Mouse (Mus musculus): Measurements from ENCODE around the gene Rad51b. TPM values are rescaled to one million over a fixed set of nuclear protein-coding genes. Genes with fewer than 3 reads are reported as not detected.

The Rad51b gene
- polyA plus RNA-seq, 1 experiment from 2014 or later = 4.7 TPM

DNA sequence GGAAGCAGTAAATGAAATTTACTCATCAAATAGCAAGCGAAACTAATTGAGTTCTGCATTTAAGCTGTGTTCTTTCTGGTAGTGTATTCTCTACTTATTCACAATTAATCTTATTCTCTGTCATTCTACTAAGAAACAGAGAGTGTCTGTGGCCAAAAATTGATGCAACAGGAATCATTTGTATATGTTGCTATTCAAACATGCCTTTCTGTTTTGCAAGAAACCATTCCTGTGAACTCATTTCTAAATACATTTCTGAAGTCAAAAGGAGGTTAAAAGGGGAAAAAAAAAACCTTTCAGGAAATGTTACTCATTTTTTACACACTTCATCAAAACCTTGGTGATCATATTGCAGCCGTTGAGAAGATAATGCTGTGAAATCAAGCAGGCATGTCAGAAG is 96.6 kb downstream of the Rad51b start:
- H3K27me3 ChIP-seq (ENCODE audit: control insufficient read depth, insufficient read depth, low read length) = no peaks in the 10 kb centered on the region

DNA sequence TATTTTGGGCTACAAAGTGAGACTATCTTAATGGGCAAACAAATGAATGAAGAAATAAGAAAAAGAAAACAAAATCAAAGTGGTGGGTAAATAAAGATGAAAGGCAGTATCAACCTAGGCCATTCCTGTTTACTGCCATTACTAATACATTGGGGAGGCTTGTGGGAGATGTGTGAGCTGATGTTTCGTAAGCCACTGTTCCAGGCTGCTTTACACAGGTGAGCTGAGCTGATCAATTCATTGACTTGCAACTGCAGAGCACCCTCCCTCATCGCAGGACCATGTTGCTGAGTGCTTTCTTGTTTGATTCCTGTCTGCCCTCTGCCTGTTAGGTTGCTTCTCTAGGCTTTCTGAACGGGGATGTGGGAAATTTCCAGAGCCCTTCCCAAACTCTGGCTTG is 106.9 kb downstream of the Rad51b start:
- Histone ChIP-seq H3K9ac (ENCODE audit: low read length) (no peak overlapping the region), H3K4me1 (ENCODE audit: control insufficient read depth, insufficient read depth, low read length) (no peaks in the 10 kb centered on the region)
- 80% methylated on average over 3 of the region's 3 CpGs for WGBS

More for the DNA sequence above, 96.6 kb downstream of the Rad51b start:
- ATAC-seq (ENCODE audit: insufficient read depth, low FRiP score, low TSS enrichment) (no peak), DNase-seq (ENCODE audit: low spot score) (no peak)
- H3K36me3 ChIP-seq (ENCODE audit: control insufficient read depth, insufficient read depth, low read length) = no peaks in the 10 kb centered on the region
- H3K4me1 ChIP-seq (ENCODE audit: control insufficient read depth, insufficient read depth, low read length) = no peaks in the 10 kb centered on the region
- no peak overlapping the region for H3K4me2 ChIP-seq (ENCODE audit: low read depth)
- no peak overlapping the region for H3K27ac ChIP-seq (ENCODE audit: low read depth, low read length)
- no peaks in the 10 kb centered on the region for H3K9me3 ChIP-seq (ENCODE audit: control insufficient read depth, low read length)
- no peak overlapping the region for H3K4me3 ChIP-seq (ENCODE audit: low read depth, low read length)
- H3K9ac ChIP-seq (ENCODE audit: low read length) = no peak overlapping the region
- WGBS = 94% methylated on average over 2 of the region's 2 CpGs

DNA sequence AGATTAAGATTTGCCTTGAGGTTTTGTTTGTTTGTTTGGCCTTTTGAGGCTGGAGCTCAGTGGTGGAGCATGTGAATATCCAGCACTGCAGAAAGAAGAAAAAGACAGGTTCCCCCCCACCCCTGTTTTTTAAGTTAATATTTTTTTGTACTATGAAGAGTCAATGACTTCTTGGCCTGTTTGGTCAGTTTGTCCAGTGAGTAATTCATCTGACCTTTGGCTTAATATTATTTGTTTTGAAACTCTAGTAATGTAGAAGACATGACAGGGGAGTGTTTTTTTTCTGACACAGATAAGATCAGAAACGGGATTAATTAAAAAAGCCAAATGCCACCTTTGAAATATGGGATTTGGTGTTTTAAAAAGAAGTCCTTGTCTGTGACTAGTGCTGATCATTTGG is 107.4 kb downstream of the Rad51b start:
- H3K9me3 ChIP-seq (ENCODE audit: control insufficient read depth, low read length) = no peaks in the 10 kb centered on the region
- no peaks in the 10 kb centered on the region for H3K27me3 ChIP-seq (ENCODE audit: control insufficient read depth, insufficient read depth, low read length)
- no peak for ATAC-seq (ENCODE audit: insufficient read depth, low FRiP score, low TSS enrichment)
- DNase-seq (ENCODE audit: low spot score) = no peak
- no peak overlapping the region for H3K4me2 ChIP-seq (ENCODE audit: low read depth)
- no peak overlapping the region for H3K4me3 ChIP-seq (ENCODE audit: low read depth, low read length)
- no peak overlapping the region for H3K9ac ChIP-seq (ENCODE audit: low read length)
- H3K27ac ChIP-seq (ENCODE audit: low read depth, low read length) = no peak overlapping the region
- 76% methylated on average over 1 of the region's 1 CpGs for WGBS
- H3K4me1 ChIP-seq (ENCODE audit: control insufficient read depth, insufficient read depth, low read length) = no peaks in the 10 kb centered on the region
- H3K36me3 ChIP-seq (ENCODE audit: control insufficient read depth, insufficient read depth, low read length) = no peaks in the 10 kb centered on the region

More for the DNA sequence above, 106.9 kb downstream of the Rad51b start:
- H3K36me3 ChIP-seq (ENCODE audit: control insufficient read depth, insufficient read depth, low read length) = no peaks in the 10 kb centered on the region
- no peak for ATAC-seq (ENCODE audit: insufficient read depth, low FRiP score, low TSS enrichment)
- H3K27me3 ChIP-seq (ENCODE audit: control insufficient read depth, insufficient read depth, low read length) = no peaks in the 10 kb centered on the region
- DNase-seq (ENCODE audit: low spot score) = no peak
- no peaks in the 10 kb centered on the region for H3K9me3 ChIP-seq (ENCODE audit: control insufficient read depth, low read length)
- no peak overlapping the region for H3K4me2 ChIP-seq (ENCODE audit: low read depth)
- no peak overlapping the region for H3K4me3 ChIP-seq (ENCODE audit: low read depth, low read length)
- no peak overlapping the region for H3K27ac ChIP-seq (ENCODE audit: low read depth, low read length)

DNA sequence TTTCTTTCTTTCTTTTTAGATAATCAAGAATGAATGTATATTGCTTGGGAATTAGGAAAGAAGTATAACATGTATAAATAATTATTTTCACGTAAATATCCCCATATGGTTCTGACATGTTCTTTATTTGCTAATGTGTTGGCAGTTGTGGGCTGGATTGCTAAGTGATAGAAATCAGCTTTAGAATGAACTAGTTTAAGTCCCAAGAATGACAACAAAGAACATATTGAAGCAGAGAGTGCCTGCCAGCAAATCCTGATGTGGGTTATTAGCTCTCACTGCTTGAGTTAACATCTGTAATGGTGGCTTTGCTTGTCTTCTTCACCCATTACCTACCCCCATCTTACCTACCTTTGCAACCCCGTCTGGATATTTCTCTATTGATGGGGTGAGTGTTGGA is 111.6 kb downstream of the Rad51b start:
- Histone ChIP-seq H3K4me1 (ENCODE audit: control insufficient read depth, insufficient read depth, low read length) (no peaks in the 10 kb centered on the region), H3K4me2 (ENCODE audit: low read depth) (no peak overlapping the region), H3K9ac (ENCODE audit: low read length) (no peak overlapping the region), H3K27me3 (ENCODE audit: control insufficient read depth, insufficient read depth, low read length) (no peaks in the 10 kb centered on the region), H3K4me3 (ENCODE audit: low read depth, low read length) (no peak overlapping the region), H3K36me3 (ENCODE audit: control insufficient read depth, insufficient read depth, low read length) (no peaks in the 10 kb centered on the region), H3K27ac (ENCODE audit: low read depth, low read length) (no peak overlapping the region), H3K9me3 (ENCODE audit: control insufficient read depth, low read length) (no peaks in the 10 kb centered on the region)
- DNase-seq (ENCODE audit: low spot score) = no peak
- no peak for ATAC-seq (ENCODE audit: insufficient read depth, low FRiP score, low TSS enrichment)
- WGBS = 75% methylated on average over 2 of the region's 2 CpGs

DNA sequence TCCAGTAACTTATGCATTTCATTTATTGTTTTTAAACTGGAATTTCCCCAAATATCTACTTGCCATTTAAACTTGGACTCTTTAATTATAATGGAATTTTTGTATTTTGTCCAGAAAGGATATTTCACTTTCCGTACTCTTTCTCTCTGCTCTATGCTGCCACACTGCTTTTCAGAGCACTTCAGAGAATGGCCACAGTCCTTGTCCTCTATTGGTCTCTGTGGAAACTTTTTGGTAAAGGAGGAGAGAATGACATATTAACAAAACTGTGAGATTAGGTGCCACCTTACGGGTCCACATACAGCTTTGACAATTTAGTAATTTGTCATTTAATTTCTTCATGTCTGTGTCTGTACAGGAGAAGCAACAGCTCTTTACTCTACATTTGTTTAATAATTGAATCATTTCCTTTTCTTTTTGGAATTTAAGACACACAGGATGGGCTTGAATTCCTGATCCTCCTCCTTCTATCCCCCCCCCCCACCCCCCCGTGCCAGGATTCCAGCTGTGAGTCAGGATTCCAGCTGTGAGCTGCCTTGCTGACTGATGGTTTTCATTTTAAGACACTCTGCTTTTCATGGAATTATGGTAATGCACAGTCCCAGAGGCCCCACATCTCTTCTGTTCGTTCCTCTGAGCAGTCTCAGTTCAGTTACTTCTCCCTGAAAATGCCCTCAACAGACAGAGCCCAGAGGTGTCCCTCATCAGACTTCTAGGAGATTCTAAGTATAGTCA is 112.2 kb downstream of the Rad51b start:
- Histone ChIP-seq H3K9me3 (ENCODE audit: control insufficient read depth, low read length) (no peaks in the 10 kb centered on the region), H3K27ac (ENCODE audit: low read depth, low read length) (no peak overlapping the region), H3K4me2 (ENCODE audit: low read depth) (no peak overlapping the region), H3K4me1 (ENCODE audit: control insufficient read depth, insufficient read depth, low read length) (no peaks in the 10 kb centered on the region), H3K27me3 (ENCODE audit: control insufficient read depth, insufficient read depth, low read length) (no peaks in the 10 kb centered on the region), H3K4me3 (ENCODE audit: low read depth, low read length) (no peak overlapping the region), H3K36me3 (ENCODE audit: control insufficient read depth, insufficient read depth, low read length) (no peaks in the 10 kb centered on the region), H3K9ac (ENCODE audit: low read length) (no peak overlapping the region)
- ATAC-seq (ENCODE audit: insufficient read depth, low FRiP score, low TSS enrichment) = no peak
- 55% methylated on average over 3 of the region's 4 CpGs for WGBS
- DNase-seq (ENCODE audit: low spot score) = no peak

DNA sequence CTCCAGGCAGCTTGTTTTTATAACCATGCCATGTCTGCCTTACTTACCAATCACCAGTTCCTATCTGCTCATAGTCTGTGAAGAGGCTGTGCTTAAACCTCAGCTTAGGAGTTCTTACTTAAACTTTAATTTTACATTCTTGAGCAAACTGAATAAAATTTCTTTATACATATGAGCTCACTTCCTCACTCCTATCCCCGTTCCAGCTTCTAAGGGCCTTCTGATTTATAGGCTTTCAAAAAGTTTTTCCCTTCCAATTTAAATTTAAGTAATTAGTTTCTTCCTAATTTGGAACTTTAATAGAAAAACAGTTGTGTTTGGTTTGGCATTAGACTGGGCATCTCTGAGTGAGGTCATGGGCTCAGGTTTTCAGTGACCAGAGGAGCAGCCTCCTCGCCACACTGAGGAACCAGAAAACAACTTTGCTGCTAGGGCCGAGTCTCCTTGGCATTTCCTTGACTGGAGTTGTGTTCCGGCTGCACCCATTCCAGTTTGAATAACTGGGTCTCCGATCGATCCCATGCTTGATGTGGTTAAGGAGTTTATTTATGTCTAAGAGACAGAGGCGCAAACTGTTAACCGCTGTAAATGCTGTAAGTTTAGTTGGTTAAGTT is 115.9 kb downstream of the Rad51b start:
- H3K4me2 ChIP-seq (ENCODE audit: low read depth) = no peak overlapping the region
- no peaks in the 10 kb centered on the region for H3K9me3 ChIP-seq (ENCODE audit: control insufficient read depth, low read length)
- H3K27ac ChIP-seq (ENCODE audit: low read depth, low read length) = no peak overlapping the region
- DNase-seq (ENCODE audit: low spot score) (no peak), ATAC-seq (ENCODE audit: insufficient read depth, low FRiP score, low TSS enrichment) (no peak)
- 91% methylated on average over 8 of the region's 8 CpGs for WGBS
- no peaks in the 10 kb centered on the region for H3K4me1 ChIP-seq (ENCODE audit: control insufficient read depth, insufficient read depth, low read length)
- no peaks in the 10 kb centered on the region for H3K27me3 ChIP-seq (ENCODE audit: control insufficient read depth, insufficient read depth, low read length)
- H3K9ac ChIP-seq (ENCODE audit: low read length) = no peak overlapping the region
- no peak overlapping the region for H3K4me3 ChIP-seq (ENCODE audit: low read depth, low read length)
- no peaks in the 10 kb centered on the region for H3K36me3 ChIP-seq (ENCODE audit: control insufficient read depth, insufficient read depth, low read length)

DNA sequence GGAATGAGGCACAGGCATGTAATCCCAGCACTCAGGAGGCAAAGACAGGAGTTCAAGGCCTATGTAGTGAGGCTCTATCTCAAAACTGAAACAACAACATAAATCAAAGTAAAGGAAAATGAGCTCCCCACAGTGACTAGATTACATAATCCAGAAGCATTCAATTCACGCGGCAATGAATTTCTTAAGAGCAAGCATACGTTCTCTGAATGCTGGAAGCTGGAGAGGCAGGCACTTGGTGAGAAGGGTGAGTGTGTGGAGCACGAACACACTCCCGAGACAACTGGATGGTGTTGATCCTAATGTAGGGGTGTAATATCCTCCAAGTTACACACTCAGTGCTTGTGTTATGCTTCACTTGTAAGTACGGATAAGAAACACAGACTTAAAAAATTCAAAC is 120.3 kb downstream of the Rad51b start:
- Histone ChIP-seq H3K4me2 (ENCODE audit: low read depth) (no peak overlapping the region), H3K27me3 (ENCODE audit: control insufficient read depth, insufficient read depth, low read length) (no peaks in the 10 kb centered on the region), H3K9me3 (ENCODE audit: control insufficient read depth, low read length) (no peaks in the 10 kb centered on the region), H3K9ac (ENCODE audit: low read length) (no peak overlapping the region), H3K36me3 (ENCODE audit: control insufficient read depth, insufficient read depth, low read length) (no peaks in the 10 kb centered on the region), H3K4me1 (ENCODE audit: control insufficient read depth, insufficient read depth, low read length) (no peaks in the 10 kb centered on the region), H3K4me3 (ENCODE audit: low read depth, low read length) (no peak overlapping the region), H3K27ac (ENCODE audit: low read depth, low read length) (no peak overlapping the region)
- ATAC-seq (ENCODE audit: insufficient read depth, low FRiP score, low TSS enrichment) = no peak
- DNase-seq (ENCODE audit: low spot score) = no peak
- 80% methylated on average over 6 of the region's 6 CpGs for WGBS

DNA sequence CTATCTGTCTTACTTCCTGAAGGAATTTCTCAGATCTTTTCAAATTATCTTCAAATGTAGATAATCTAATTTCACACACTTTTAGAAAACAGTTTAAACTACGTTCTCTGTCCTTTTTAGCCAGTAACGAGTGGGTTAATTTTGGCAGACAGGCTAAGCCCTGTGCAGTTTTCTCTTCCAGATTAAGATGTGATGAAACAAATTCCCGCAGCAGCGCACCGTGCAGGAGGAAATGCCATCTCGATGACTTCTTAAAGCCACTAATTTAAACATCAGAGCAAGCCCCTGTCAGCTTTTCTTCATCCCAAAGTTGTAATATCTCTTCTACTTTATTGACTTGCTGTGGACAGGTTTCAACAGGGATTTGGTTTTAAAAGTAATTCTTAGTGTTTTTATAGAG is 123.5 kb downstream of the Rad51b start:
- 70% methylated on average over 6 of the region's 6 CpGs for WGBS

More for the DNA sequence above, 123.5 kb downstream of the Rad51b start:
- Histone ChIP-seq H3K4me2 (ENCODE audit: low read depth) (no peak overlapping the region), H3K36me3 (ENCODE audit: control insufficient read depth, insufficient read depth, low read length) (no peaks in the 10 kb centered on the region), H3K4me1 (ENCODE audit: control insufficient read depth, insufficient read depth, low read length) (no peaks in the 10 kb centered on the region), H3K27me3 (ENCODE audit: control insufficient read depth, insufficient read depth, low read length) (no peaks in the 10 kb centered on the region), H3K9me3 (ENCODE audit: control insufficient read depth, low read length) (no peaks in the 10 kb centered on the region), H3K27ac (ENCODE audit: low read depth, low read length) (no peak overlapping the region), H3K4me3 (ENCODE audit: low read depth, low read length) (no peak overlapping the region), H3K9ac (ENCODE audit: low read length) (no peak overlapping the region)
- DNase-seq (ENCODE audit: low spot score) (no peak), ATAC-seq (ENCODE audit: insufficient read depth, low FRiP score, low TSS enrichment) (no peak)

All from neural tube, embryonic 11.5 days (tissue).